Mouse (Mus musculus): Measurements from ENCODE around the gene Mapk8ip2.

The Mapk8ip2 gene

DNA sequence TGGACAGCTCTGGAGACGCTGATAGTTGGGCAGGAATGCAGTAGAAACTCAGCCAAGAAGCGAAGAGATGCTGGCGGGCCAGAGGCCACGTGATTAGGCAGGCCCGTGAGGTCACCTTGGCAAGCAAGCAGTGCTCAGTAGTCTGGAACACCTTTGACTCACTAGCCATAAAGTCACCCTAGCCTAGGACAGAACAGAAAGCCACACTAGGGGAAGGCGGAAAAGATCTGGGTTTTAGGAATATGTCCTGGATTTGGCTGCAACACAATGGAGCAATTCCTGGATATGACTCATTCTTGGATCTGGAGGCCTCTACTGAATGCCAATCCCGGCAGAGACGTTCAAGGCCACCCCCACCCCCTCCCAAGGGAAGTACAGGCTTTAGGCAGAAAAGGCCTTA, 26.9 kb downstream of the Mapk8ip2 start:
- DNase-seq (ENCODE audit: low read depth, low spot score) = no peak

DNA sequence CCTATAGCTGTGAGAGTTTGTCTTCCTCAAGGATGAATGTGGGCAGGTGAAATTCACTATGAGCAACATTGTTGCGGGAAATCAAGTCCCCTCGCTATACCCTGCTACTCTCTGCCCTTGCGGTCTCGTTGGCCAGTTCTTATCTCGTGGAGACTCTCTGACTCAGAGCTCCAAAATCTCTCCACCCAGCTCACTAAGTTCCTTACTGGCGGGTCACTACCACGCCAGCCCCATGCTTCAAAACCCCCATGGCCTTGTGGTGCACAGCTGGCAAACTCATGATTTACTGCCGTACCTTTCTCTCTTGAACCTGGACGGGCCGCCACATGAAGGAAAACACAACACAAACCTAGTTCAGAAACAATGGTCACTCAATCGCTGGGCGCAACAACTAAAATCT, 34.5 kb downstream of the Mapk8ip2 start:
- DNase-seq (ENCODE audit: low read depth, low spot score) = no peak

DNA sequence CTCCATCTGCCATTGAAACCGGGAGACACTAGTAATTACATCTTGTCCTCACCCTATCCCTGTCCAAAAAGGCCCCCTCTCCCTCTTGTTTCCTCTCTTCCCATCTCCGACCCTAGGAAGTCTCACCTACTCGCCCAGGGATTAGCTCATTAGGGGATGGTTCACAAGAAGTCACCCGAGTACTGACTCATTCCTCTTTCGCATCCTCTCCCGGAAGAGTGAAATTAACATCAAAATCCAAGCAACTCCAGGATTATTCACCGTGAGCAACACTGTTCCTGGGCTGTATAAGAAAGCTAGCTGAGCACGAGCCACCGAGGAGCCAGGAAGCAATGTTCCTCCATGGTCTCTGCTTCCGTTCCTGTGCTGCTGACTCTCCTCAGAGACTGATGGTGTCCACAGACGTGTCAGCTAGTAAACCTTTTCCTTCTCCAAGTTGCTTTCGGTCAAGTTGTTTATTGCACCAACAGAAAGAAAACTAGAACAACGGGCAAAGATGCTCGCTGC, 35.0 kb downstream of the Mapk8ip2 start:
- no peak for DNase-seq (ENCODE audit: low read depth, low spot score)

DNA sequence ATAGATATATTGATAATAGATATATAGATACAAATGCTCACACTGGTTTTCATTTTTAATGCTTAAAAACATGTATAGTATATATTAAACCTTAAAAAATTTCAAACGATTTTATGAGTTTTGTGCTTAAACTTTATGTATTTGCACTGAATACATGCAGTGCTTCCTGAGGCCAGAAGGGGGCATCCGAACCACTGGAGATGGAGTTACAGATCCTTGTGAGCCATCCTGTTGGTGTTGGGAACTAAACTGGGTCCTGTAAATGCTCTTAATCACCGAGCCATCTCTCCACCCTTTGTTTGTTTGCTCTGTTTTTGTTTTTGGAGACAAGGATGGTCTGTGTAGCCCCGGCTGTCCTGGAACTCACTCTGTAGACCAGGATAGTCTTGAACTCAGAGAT, 41.3 kb downstream of the Mapk8ip2 start:
- no peak for DNase-seq (ENCODE audit: low read depth, low spot score)

DNA sequence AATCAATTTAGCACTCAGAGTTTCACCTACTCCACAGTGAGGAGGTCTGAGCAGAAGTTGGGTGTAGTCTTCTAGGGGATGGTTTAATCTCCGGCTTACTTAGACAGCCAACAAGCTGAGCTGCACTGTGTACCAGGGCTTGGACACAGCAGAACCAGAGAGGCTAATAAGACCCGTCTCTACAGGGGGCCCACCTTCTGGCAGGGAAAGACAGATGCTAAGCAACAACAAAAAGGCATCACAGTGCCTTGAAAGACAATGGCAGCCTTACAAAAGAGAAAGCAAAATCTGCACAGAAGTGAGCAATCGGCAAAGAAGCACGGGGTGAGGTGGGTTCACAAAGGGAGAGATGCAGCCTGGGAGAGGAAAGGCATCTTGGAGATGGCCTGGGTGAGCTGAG, 42.4 kb downstream of the Mapk8ip2 start:
- no peak for DNase-seq (ENCODE audit: low read depth, low spot score)

DNA sequence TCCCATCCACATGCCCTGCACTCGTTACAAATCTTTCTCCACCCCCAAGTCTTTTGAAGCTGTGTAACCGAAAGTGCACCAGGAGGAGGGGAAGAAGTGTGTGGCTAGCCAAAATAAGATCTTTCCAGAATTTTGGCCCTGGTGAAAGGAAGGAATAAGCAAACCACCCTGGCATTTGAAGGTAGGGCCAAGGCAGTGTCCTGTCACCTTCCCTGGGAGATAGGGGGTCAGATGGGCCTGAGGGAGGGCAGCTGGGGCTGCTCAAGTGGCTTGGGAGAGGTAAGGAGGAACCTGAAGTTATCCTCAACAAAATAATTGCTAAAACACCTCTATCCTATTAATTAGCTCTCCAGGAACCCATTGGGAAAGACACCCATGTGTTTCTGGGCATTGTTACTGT, 43.1 kb downstream of the Mapk8ip2 start:
- no peak for DNase-seq (ENCODE audit: low read depth, low spot score)

DNA sequence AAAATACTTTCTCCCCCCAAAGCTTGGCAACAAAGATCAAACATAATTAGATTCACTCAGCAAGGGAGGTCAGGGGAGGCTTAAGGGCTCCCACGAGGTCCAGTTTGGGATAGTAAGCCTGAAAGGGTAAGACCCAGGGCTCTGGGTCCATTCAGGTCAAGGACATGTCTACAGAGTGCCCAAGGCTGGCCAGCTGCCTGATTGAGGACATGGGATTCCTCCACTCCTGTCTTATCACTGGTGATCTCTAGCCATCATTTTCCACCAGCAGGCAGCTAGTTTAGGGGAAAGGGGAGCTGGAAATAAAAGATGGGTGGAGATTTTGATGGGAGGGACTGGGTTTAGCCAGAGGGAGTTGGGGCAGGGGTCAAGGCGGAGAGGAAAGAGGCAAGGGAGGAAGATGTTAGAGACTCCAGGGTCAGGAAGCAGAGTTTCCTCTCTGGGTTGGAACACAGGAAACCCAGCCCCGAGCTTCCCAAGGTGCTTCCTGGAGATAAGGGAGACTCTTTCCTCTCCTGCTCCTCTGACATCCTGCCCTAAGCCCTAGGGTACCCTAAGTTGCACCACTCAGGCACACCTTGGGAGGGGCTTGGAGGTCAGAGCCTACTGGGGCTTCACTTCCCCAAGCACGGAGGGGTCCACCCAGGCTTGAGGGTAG, 43.8 kb downstream of the Mapk8ip2 start:
- DNase-seq (ENCODE audit: low read depth, low spot score) = peak; percentile 30

DNA sequence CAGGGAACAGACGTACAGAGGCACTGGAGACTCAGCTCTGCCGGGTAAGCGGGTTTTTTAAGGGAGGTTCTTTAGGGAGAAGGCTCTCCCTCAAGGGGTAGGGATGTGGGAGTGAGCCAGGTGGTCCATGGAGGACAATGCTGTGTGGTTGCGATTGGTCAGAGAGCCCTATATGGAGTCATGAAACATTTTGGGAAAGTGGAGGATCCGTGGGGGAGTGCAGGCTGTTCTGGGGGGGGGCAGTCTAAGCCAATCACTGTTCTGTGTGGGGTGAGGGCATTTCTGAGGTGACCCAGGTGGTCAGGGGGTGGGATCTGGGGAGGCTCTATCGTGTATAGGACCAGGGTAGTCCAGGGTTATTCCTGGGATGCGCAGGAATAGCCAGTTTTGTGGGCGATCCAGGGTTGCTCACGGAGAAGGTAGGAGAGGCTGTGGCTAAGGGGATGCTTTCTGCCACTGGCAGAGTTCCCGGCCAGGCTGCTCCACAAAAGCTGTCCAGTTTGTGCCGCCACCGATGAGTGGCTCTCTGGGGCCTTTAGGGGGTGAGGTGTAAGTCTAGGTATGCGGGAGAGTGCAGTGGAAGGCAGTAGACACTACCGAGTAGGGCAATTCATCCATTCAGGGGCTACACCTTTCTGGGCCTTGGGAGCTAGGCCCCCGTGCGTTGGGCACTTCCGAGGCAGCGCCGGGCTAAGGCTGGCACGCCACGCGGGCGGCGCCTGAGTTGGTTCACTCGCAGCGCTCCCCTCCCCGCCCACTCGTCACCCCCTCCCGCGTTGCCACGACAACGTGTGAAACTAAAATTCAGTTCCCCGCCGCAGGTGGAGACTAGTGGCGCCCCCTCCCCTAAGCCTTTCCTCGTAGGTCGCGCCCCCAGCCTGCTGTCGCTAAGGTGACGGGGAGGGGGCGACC, 44.6 kb downstream of the Mapk8ip2 start:
- DNase-seq (ENCODE audit: low read depth, low spot score) = peak; percentile 29

DNA sequence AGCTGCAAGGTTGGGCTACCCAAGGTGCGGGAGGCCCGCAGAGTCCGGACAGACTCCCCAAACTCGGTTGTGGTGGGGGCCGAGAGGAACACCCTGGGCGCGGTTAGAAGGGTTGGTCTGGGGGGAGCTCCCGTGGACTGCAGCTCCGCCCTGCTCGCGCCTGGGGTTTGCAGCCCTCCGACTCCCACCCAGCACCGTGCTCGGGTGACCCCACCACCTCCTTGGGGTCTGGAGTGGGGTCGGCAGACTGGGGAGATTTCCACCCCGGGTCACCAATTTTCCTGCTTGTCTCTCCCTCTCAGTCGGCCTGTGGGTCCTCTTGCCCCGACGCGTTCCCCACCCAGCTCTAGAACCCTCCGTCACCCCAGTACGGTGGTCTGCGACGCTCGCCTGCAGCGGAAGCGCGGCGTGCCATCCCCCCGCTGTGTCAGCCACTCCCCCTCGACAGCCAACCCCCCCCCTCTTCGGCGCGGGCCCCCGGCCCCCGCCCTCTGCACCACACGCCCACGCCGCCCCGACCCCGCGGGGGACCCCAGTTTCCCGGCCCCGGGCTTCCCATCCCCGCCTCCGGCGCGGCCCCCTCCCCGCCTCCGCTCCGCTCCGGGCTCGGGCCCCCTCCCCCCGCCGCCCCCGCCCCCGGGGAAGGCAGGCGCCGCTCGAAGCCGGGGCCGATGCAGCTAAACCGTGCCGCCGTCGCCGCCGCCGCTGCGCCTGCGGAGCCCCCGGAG, 45.4 kb downstream of the Mapk8ip2 start, which contains the start of gene Shank3:
Gene Shank3 (plus strand): TSS at position 663 of the 728 bp plus-strand sequence.
- DNase-seq (ENCODE audit: low read depth, low spot score) = peak; percentile 36

DNA sequence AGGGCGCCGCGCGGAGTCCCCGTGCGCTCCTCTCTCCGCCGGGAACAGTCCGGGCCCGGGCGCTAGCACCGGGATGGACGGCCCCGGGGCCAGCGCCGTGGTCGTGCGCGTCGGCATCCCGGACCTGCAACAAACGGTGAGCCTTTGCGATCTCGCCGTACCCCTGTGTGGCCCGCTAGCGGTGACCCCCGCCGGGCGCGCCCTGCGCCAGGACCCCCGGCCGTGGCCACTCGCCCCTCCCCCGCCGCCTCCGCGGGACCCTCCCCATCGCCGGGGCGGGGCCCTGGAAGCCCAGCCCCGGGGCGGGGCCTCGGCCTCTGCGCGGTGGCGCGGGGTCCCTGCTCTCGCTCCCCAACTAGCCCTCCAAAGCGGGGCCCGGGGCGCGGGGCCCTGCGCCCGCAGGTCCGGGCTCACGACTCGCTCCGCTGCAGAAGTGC, 46.1 kb downstream of the Mapk8ip2 start:
- peak; percentile 75 for DNase-seq (ENCODE audit: low read depth, low spot score)

DNA sequence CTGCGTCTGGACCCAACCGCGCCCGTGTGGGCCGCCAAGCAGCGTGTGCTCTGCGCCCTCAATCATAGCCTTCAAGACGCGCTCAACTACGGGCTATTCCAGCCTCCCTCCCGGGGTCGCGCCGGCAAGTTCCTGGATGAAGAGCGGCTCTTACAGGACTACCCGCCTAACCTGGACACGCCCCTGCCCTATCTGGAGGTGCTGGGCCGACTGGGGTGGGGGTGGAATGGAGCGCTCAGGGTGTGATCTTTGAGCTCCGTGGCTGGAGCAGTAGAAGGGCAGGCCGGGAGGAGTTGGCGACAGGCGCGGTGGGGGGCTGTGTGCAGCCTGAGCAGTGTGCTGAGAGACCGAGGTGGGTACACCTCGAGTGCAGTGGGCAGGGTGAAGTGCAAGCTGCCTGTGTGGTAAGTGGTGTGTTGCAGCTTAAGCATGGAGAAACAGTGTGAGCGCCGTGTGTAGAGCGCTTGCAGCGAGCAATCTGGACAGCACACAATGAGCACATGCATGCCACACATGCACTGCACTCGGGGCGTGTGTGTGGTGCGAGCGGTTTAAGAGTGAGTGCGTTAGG, 46.6 kb downstream of the Mapk8ip2 start:
- DNase-seq (ENCODE audit: low read depth, low spot score) = peak; percentile 56

DNA sequence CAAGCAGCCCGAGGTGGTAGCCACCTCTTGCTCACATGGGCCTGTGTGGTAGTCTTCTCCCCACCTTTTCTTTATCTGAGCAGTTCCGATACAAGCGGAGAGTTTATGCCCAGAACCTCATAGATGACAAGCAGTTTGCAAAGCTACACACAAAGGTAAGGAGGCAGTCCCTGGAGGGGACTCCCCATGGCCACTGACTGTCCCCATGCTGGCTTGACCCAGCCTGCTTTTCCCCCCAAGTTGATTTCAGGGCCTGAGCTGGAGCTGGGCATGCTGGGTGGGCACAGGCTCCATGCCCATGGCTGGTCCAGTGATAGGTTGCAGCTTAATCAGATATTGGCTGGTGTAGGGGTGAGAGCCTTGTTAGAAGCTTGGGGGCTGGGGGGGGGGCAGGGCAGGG, 47.6 kb downstream of the Mapk8ip2 start:
- no peak for DNase-seq (ENCODE audit: low read depth, low spot score)

DNA sequence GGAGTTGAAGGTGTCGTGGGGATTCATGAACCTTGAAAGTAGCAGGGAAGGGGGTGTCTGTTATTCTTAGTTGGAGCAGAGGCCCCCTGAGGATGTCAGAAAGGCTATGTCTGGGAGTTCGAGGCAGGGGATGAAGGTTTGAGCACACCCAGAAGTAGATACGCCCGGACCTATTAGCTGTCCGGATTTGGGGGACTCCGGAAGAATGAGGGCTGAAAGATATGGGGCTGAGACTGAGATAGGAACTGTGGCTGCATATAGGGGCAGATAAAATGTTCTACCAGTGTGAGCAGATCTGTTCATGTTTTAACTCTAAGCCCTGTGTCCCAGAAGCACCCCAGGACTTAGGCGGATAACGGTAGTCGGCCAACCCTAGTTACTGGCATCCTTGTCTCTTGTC, 51.1 kb downstream of the Mapk8ip2 start:
- DNase-seq (ENCODE audit: low read depth, low spot score) = no peak

DNA sequence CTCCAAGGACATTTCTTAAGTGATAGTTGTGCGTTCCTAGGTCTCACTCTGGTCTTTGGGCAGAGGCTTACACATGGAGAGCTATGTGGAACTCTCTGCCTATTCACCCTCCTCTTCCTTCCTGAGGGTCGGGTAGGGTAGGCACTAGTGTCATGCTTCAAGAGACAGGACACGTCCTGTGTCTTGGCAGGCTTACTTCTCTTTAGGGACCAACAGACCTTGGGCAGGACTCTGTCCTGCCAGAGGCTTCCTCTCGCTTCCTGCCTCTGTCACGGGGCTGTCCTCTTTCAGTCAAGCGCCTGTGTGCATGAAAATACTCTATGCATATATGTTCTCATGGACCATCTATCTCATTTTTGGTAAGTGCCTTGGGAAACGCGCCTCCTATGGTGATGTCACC, 54.0 kb downstream of the Mapk8ip2 start:
- no peak for DNase-seq (ENCODE audit: low read depth, low spot score)

DNA sequence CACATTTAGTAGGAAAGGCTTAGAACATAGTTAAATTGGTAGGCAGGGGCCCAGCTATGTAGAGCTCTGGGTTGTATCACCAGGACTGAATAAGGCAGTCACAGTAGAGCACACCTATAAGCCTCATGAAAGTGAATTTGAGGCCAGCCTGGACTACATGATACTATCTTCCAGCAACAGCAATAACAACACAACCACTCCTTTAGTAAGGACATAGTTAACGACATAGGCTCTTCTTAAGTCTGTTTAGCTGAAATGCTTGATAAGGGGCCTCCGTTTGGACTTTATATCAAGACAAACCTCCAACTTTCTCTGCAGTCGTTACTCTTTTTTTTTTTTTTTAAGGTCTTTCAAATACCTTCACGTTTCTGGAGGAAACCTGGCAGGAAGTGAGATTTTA, 59.0 kb downstream of the Mapk8ip2 start:
- no peak for DNase-seq (ENCODE audit: low read depth, low spot score)
